Mouse (Mus musculus): ENCODE data around the gene Rdh9. TPM values are rescaled to one million over a fixed set of nuclear protein-coding genes. Genes with fewer than 3 reads are reported as not detected.
"Not testable (repeated sequence)": the region's sequence is repeated elsewhere in the genome, so short reads cannot be mapped to it uniquely, and the experiment has no call there.

Rdh9 gene
- polyA plus RNA-seq, 1 experiment from 2014 or later = 2.2 TPM

GRCm38 (mm10) chr10:127754566-127755166 lies 21.5 kb upstream of the Rdh9 start:
- Histone ChIP-seq H3K36me3 (ENCODE audit: control insufficient read depth, insufficient read depth) (no peaks in the 10 kb centered on the region), H3K9ac (ENCODE audit: low read depth, low read length) (no peak overlapping the region), H3K4me2 (replicated peaks; ENCODE audit: low read depth) (no peak overlapping the region), H3K27me3 (replicated peaks; ENCODE audit: control insufficient read depth, insufficient read depth, low read length) (no peaks in the 10 kb centered on the region), H3K27ac (ENCODE audit: low read depth, low read length) (no peak overlapping the region), H3K4me3 (ENCODE audit: low read depth, low read length) (no peak overlapping the region), H3K9me3 (ENCODE audit: control insufficient read depth) (no peaks in the 10 kb centered on the region), H3K4me1 (replicated peaks; ENCODE audit: control insufficient read depth, insufficient read depth, low read length) (no peaks in the 10 kb centered on the region; the same call in 1 of the 2 replicates)
- no peak for TF ChIP-seq CTCF (IDR thresholded peaks at IDR 0.05; ENCODE audit: low read depth)
- WGBS = 71% methylated on average over 6 of the region's 6 CpGs
- no peak for ATAC-seq

- Histone ChIP-seq H3K27me3 (replicated peaks; ENCODE audit: control insufficient read depth, insufficient read depth, low read length) (no peaks in the 10 kb centered on the region), H3K9me3 (ENCODE audit: control insufficient read depth) (no peaks in the 10 kb centered on the region), H3K4me3 (ENCODE audit: low read depth, low read length) (no peak overlapping the region), H3K4me1 (replicated peaks; ENCODE audit: control insufficient read depth, insufficient read depth, low read length) (no peaks in the 10 kb centered on the region; the same call in 1 of the 2 replicates), H3K4me2 (replicated peaks; ENCODE audit: low read depth) (no peak overlapping the region), H3K27ac (ENCODE audit: low read depth, low read length) (no peak overlapping the region), H3K9ac (ENCODE audit: low read depth, low read length) (no peak overlapping the region), H3K36me3 (ENCODE audit: control insufficient read depth, insufficient read depth) (no peaks in the 10 kb centered on the region)
- no peak for ATAC-seq
- WGBS = 59% methylated on average over 3 of the region's 3 CpGs
- no peak for TF ChIP-seq CTCF (IDR thresholded peaks at IDR 0.05; ENCODE audit: low read depth)
These were observed 20.9 kb upstream of the Rdh9 start for GRCm38 (mm10) chr10:127755246-127755645.

DNA sequence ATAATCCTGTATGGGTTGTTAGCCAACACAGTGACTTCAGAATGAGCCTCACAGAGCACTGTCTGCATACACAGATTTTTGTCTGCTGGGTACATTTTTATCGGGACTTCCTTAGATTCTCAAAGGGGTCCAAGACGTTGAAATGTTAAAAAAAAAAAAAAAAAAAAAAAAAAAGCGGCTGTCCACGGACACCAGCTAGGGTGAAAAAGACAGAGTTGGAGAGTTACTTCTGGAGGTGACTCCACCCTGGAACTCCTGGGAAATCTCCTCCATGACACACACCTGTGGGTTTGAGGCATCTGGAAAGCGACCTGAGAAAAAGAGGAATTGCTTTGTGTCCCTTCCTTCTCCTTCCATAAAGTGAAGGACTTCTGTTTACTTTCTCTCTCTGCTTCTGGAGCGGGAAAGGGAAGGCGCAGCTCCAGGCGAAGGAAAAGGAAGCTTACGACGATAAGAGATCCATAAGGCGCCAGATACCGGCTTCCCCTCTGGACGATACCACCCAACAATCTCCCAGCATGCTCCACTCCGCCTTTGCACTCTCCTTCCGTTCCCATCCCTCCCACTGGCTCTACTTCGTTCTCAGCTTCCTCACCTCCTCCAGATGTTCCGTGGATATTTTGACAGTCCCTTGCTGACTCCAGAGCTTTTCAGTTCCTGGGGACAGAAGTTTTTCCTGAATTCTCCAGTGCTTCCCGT lies 20.3 kb upstream of the Rdh9 start:
- H3K36me3 ChIP-seq (ENCODE audit: control insufficient read depth, insufficient read depth) = no peaks in the 10 kb centered on the region
- ATAC-seq = no peak
- H3K9ac ChIP-seq (ENCODE audit: low read depth, low read length) = no peak overlapping the region; the same call in 1 of the 2 replicates
- H3K4me2 ChIP-seq (replicated peaks; ENCODE audit: low read depth) = peak overlapping the region; percentile 57
- no peaks in the 10 kb centered on the region; the same call in 1 of the 2 replicates for H3K4me1 ChIP-seq (replicated peaks; ENCODE audit: control insufficient read depth, insufficient read depth, low read length)
- no peaks in the 10 kb centered on the region for H3K27me3 ChIP-seq (replicated peaks; ENCODE audit: control insufficient read depth, insufficient read depth, low read length)
- no peak for TF ChIP-seq CTCF (IDR thresholded peaks at IDR 0.05; ENCODE audit: low read depth)
- 28% methylated on average over 17 of the region's 18 CpGs for WGBS
- no peaks in the 10 kb centered on the region for H3K9me3 ChIP-seq (ENCODE audit: control insufficient read depth)
- H3K4me3 ChIP-seq (ENCODE audit: low read depth, low read length) = 0 out of 2 replicates have a peak overlapping the region, but pooled peaks have one; percentile 11
- no peak overlapping the region for H3K27ac ChIP-seq (ENCODE audit: low read depth, low read length)

- no peak within 1 kb of the TSS for H3K4me3 ChIP-seq (ENCODE audit: low read depth, low read length)
- H3K4me2 ChIP-seq (replicated peaks; ENCODE audit: low read depth) = no peak within 1 kb of the TSS
- peak; percentile 76 for ATAC-seq
- H3K9ac ChIP-seq (ENCODE audit: low read depth, low read length) = no peak within 1 kb of the TSS
- H3K9me3 ChIP-seq (ENCODE audit: control insufficient read depth) = no peaks in the 10 kb centered on the region
- H3K27ac ChIP-seq (ENCODE audit: low read depth, low read length) = no peak within 1 kb of the TSS
- H3K27me3 ChIP-seq (replicated peaks; ENCODE audit: control insufficient read depth, insufficient read depth, low read length) = no peaks in the 10 kb centered on the region
- TF ChIP-seq CTCF (IDR thresholded peaks at IDR 0.05; ENCODE audit: low read depth) = no peak
- WGBS = 57% methylated on average over 8 of the region's 9 CpGs
- no peaks in the 10 kb centered on the region; the same call in 1 of the 2 replicates for H3K4me1 ChIP-seq (replicated peaks; ENCODE audit: control insufficient read depth, insufficient read depth, low read length)
- H3K36me3 ChIP-seq (ENCODE audit: control insufficient read depth, insufficient read depth) = no peaks in the 10 kb centered on the region
These were observed 16.7 kb upstream of the Rdh9 start, which contains the start of the genes Rdh1 and Rdh16f1 for GRCm38 (mm10) chr10:127759181-127760110. Gene Rdh1, plus strand, starts transcription at chr10:127759721. Gene Rdh16f1, plus strand, starts transcription at chr10:127759787.

GRCm38 (mm10) chr10:127762926-127763325 lies 13.3 kb upstream of the Rdh9 start:
- not testable (repeated sequence) for H3K27ac ChIP-seq (ENCODE audit: low read depth, low read length)

More at GRCm38 (mm10) chr10:127762926-127763325, 13.3 kb upstream of the Rdh9 start:
- H3K9ac ChIP-seq (ENCODE audit: low read depth, low read length); H3K4me2 ChIP-seq (replicated peaks; ENCODE audit: low read depth); H3K4me3 ChIP-seq (ENCODE audit: low read depth, low read length); ATAC-seq; H3K4me1 ChIP-seq (replicated peaks; ENCODE audit: control insufficient read depth, insufficient read depth, low read length); H3K9me3 ChIP-seq (ENCODE audit: control insufficient read depth); H3K27me3 ChIP-seq (replicated peaks; ENCODE audit: control insufficient read depth, insufficient read depth, low read length); H3K36me3 ChIP-seq (ENCODE audit: control insufficient read depth, insufficient read depth): not testable (repeated sequence)
- WGBS = 90% methylated on average over 10 of the region's 10 CpGs

Data from intestine, postnatal 0 days (tissue).